Mouse (Mus musculus) embryo, embryonic 9.5 days (tissue): ENCODE results near the gene Elmo3.
A peak's percentile ranks its signal among the peaks of the same experiment; 100 is the strongest.
"Not testable (repeated sequence)": the region's sequence is repeated elsewhere in the genome, so short reads cannot be mapped to it uniquely, and the experiment has no call there.

Experiments used
- DNase-seq: peaks from one replicate; pipeline ENCODE4 v3.0.0-alpha.2; 2017; ENCODE audit errors: extremely low spot score

The Elmo3 gene

GRCm38 (mm10) chr8:105276292-105277120, 28.9 kb upstream of the Elmo3 start:
- DNase-seq = no peak

GRCm38 (mm10) chr8:105278911-105279334, 26.5 kb upstream of the Elmo3 start:
- no peak for DNase-seq

DNA sequence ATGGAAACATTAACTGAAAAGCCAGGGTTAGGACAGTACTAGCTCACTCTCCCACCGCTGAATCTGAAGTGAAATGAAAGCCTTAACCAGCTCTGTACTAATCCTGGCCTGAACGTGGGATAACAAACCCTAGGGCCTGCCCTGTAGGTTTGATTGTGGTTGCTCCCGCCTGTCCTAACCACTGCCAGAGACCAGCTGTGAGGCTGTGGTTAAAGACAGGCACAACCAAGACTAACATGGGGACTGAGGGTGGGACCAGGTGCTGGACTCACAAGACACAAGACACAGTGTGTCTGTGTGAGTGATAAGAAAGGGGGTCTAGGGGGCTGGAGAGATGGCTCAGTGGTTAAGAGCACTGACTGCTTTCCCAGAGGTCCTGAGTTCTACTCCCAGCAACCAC, 24.8 kb upstream of the Elmo3 start:
- no peak for DNase-seq

DNA sequence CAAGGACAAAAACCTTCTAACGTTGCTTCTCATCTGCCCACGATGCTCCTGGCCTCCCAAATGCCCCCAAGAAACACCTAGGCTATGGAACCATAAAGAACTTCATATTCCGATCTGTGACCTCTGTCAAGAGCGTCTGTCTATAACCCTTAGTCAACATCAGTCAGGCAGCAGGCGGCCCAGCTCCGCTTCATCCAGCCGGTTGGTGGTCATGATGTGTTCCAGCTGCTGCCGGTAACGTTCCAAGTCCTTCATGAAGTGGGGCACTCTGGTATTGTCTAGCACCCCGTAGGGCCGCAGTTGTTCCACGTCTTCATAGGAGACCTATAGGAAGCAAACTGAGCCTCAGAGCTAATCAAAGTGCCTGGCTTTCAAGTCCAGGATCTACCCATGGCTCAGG, 23.6 kb upstream of the Elmo3 start:
- no peak for DNase-seq

- no peak for DNase-seq
Measured at GRCm38 (mm10) chr8:105282239-105282638, 23.2 kb upstream of the Elmo3 start.

DNA sequence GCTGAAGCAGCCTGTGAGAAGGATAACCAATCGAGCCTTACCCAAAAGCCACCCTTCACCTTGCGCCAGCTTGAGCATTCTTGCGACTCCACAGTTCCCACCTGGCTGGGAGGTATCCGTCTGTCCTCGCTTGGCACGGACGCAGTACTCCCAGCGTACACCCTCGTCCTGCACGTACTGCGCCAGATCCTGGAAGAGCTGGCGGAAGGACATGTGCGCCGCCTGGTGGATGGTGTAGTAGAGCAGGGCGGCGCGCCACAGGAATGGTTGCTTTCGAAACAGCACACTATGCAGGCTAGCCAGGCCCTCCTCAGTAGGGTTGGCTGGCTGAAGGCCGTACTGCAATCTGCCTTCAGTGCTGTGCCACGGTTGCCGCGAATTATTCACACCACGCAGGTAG, 22.3 kb upstream of the Elmo3 start:
- peak; percentile 42 for DNase-seq

- DNase-seq = no peak
Measured at GRCm38 (mm10) chr8:105285514-105285913, 19.9 kb upstream of the Elmo3 start.

GRCm38 (mm10) chr8:105286907-105287306, 18.5 kb upstream of the Elmo3 start:
- DNase-seq = no peak

DNA sequence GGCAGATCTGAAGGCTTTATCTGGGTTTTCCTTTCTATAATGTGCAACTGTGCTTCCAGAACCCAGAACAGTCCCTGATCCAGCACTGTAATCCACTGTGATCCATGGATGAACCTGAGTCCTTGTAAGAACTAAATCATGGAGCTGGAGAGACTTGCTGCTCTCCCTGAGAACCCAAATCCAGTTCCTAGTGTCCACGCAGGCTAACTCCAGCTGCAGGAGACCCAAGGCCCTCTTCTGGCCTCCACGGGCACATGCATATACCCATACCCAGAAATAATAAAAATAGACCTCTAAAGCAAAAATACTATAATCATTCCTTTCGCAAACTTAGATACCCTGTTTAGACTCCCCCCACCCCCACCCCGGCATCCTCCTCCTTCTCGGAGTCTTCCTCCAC, 17.2 kb upstream of the Elmo3 start:
- DNase-seq = no peak

DNA sequence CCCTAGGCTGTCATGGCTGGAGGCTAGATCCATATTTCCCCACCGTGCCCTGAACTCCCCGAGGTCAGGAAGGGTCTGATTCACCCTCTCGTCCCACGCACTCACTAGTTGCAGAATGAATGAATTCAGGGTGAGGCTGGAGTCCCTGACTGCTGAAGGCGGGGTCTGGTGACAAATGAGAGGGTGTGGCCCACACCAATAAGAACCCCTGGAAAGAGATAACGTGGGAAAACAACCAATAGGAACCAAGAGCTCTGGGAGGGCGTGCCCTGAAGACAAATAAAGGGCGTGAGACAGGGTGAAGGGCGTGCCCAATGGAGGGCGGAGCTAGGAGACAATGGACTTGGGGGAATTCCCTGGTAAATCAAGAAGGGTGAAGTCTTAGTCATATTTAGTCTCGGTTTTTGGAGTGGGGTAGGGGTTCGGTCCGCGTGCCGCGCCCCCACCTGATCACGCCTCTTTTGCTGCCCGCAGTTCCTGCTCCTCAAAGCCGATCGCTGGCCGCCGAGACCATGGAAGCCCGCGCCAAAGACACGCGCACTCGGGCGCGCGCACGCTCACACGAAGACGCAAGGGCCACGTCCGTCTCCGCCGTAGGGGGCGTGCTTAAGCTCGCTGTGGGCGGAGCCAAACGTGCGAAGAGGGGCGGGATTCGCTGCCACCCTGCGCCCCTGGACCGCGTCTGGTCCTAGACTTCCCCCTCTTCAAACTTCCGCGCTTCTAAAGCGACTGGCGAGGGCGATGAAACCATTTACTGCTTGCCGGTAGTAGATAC, 16.3 kb upstream of the Elmo3 start:
- peak; percentile 94 for DNase-seq

DNA sequence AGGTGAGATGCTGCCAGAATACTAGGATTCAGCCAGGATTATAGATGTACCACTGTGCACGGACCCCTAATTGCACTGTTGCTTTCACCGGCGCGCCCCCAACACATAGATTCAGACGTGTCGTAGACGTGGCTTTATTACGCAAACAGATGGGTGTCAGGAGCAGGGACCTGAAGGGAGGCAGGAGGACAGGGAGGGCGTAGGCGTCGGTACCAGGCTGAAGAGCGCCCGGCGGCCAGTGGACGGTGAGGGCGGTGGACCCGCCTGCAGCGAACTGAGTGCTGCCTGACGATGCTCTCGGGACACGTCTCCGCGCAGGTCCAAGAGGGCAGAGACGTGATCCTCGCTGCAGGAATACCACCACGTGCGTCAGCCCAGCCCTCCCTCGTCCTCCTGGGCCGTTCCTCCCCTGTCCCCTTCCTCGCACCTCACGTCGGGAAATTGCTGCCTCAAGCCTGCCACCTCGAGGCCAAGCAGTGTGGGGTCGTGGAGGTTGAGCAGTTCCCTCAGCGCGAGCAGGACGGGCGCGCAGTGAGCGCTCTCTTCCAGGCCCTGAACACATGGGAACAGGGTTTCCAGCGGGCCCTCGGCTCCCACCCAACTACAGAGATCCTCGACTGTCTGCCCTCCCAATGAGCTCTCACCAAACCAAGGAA, 15.5 kb upstream of the Elmo3 start, which contains the start of gene 4931428F04Rik:
Gene 4931428F04Rik, minus strand, starts transcription at position 60 of the 656 bp plus-strand sequence.
- peak; percentile 62 for DNase-seq

DNA sequence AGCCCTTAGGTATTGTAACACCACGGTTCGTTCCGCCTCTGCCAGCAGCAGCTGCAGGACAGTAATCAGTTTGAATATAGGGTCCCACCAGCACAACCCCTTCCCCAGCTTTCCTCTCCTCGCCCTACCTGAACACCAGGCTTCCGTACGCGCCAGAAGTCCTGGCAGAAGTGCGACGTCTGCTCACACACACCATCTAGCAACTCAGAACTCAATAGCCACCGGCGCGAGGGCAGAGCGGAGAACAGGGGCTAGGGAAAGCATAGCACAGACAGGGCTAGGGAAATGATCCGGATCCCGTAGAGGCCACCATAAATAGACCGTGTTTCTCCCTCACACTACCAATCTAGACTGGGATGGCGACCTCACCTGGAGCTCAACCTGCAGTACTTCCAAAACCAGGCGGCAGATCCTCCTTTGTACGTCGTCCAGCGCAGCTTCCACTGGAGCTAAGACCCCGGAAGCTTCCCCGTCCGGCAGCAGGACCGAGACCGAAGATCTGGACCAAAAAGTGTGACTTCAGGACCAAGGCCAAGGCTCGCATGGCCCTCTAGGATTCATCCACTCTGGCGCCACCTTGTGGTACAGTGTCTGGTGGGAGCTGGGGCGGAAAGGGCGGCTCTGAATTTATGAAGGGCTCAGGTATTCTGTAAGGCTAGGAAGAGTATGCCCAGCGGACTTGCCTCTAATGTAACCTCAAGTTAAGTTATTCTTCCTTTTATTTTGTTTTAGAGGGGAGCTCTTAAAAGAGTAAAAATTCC, 14.7 kb upstream of the Elmo3 start:
- peak; percentile 85 for DNase-seq

GRCm38 (mm10) chr8:105291364-105291763, 14.0 kb upstream of the Elmo3 start:
- not testable (repeated sequence) for DNase-seq

DNA sequence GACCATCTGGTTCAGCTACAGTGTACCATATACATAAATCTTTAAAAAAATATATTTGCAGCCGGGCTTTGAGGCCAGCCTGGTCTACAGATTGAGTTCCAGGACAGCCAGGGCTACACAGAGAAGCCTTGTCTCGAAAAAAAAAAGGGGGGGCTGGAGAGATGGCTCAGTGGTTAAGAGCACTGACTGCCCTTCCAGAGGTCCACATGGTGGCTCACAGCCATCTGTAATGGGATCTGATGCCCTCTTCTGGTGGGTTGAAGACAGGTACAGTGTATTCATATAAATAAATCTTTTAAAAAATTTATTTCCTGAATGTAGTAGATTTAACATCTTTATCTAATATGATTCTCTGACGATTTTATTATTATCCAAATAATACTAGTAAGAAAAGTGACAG, 13.6 kb upstream of the Elmo3 start:
- DNase-seq = not testable (repeated sequence)

- DNase-seq = no peak
Measured at GRCm38 (mm10) chr8:105292471-105292870, 12.9 kb upstream of the Elmo3 start.

GRCm38 (mm10) chr8:105293405-105293804, 12.0 kb upstream of the Elmo3 start:
- DNase-seq = no peak

DNA sequence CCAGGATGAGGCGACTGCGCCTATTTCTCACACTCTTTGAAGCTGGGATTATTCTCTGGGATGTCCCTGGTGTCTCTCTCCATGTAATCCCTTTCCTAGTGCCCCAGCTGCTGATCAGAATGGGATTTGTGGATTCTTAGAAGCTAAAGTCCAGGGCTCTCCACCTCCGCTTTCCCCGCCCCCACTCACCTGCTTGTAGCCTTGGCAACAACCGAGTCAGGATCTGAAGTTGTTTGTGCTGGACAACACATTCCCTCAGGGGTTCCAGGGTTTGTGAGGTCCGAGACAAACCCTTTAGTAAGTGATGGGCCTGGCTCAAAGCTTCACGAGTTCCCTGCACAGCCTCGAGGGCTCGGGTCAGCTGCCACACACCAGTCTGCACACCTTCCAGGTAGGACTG, 10.6 kb upstream of the Elmo3 start:
- DNase-seq = no peak

GRCm38 (mm10) chr8:105295256-105295655, 10.1 kb upstream of the Elmo3 start:
- no peak for DNase-seq

GRCm38 (mm10) chr8:105295895-105296573, 9.4 kb upstream of the Elmo3 start, which contains the start of gene Exoc3l:
TSS of gene Exoc3l (minus strand) at chr8:105296101.
- DNase-seq = no peak

DNA sequence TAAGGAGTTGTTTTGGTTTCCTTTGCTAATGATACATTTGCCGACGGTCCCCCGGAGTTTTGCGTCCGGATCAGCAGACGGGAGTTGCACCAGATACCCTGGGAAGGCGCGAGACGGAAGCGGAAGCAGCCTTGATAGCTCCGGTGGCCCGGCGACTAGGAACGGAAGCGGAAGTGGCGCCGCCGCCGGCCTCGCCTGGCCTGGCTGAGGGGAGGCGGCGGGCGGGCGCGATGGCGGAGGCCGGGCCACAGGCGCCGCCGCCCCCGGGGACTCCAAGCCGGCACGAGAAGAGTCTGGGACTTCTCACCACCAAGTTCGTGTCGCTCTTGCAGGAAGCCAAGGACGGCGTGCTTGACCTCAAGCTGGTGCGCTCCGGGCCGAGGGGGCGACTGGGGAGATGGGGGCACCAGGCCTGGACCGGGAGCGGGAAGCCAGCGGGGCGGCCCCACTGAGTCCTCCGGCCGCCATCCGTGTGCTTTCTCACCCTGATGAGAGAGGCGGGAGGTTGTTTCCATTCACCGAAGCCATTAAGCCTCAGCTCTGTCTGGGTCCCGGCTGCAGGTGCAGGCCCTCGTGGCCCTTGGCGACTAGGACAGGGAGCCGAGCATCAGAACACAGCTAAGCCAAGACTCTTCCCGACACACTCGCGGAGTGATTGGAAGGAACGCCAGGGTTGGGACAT, 7.7 kb upstream of the Elmo3 start, which contains the start of gene E2f4:
Gene E2f4, plus strand, starts transcription at position 153 of the 682 bp plus-strand sequence.
- peak; percentile 88 for DNase-seq
